Mouse (Mus musculus) G1E (cell line): ENCODE measurements around the gene 1700034J05Rik.

Experiments used
- CTCF ChIP-seq: IDR thresholded peaks from 2 replicates; pipeline ENCODE4 v1.5.1; 2012; ENCODE audit warnings: low read depth, low read length, inconsistent platforms, mixed read lengths
- GATA1 ChIP-seq: IDR thresholded peaks from 2 replicates; pipeline ENCODE4 v1.6.1; 2012; ENCODE audit warnings: borderline replicate concordance, low read length, inconsistent platforms, mixed read lengths
- GATA2 ChIP-seq: IDR thresholded peaks from 2 replicates; pipeline ENCODE4 v1.6.1; 2012; ENCODE audit warnings: low read depth, low read length, inconsistent platforms, borderline replicate concordance
- TAL1 ChIP-seq: conservative IDR thresholded peaks from 2 replicates; pipeline ENCODE4 v1.6.1; 2012; ENCODE audit warnings: low read depth, low read length, inconsistent platforms, mixed read lengths

DNA sequence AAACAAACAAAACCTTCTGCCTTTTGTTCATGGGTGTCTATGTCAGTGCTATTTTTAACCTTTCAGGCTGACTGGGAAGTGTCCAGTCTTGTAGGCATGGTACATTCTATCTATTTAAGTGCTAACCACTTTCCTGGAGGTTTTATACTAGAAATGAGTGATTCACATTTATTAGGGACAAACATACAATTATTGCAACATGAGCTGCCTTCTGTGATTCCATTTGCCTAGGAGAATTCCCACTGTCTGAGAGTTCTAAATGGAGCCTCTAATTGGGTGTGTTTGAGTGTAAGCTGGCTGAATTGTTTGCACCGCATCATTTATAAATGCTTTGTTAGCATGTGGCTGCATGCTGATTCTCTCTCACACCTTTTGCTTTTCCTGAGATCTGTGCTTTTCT lies 38.4 kb downstream of the 1700034J05Rik start:
- TF ChIP-seq TAL1 = no peak
- TF ChIP-seq CTCF = no peak
- no peak for TF ChIP-seq GATA1
- TF ChIP-seq GATA2 = no peak
